Mouse (Mus musculus) brain, embryonic 14.5 days (tissue): ENCODE data around the gene AI661453. TPM values are rescaled to one million over a fixed set of nuclear protein-coding genes. Genes with fewer than 3 reads are reported as not detected.
"Not testable (repeated sequence)": the region's sequence is repeated elsewhere in the genome, so short reads cannot be mapped to it uniquely, and the experiment has no call there.

Source experiments
- DNase-seq: peaks from one replicate; pipeline ENCODE4 v3.0.0-alpha.2; 2011; ENCODE audit warnings: low read depth
- CTCF ChIP-seq: fragments of 200-500 bp; IDR thresholded peaks from 2 replicates; pipeline ENCODE4 v1.5.1; 2012; ENCODE audit warnings: inconsistent platforms, mild to moderate bottlenecking, moderate library complexity, borderline replicate concordance; ENCODE audit not compliant: insufficient read depth, insufficient read length; ENCODE audit errors: extremely low read depth
- POLR2A ChIP-seq: fragments of 200-500 bp; IDR thresholded peaks from 2 replicates; pipeline ENCODE4 v1.6.1; 2012; ENCODE audit warnings: mild to moderate bottlenecking, inconsistent platforms, borderline replicate concordance; ENCODE audit not compliant: poor library complexity, insufficient read depth, insufficient read length, severe bottlenecking; ENCODE audit errors: extremely low read depth
- polyA plus RNA-seq: library from polyadenylated mRNA; depleted of rRNA; stranded (reverse); fragments of >200 nt; gene quantifications from 2 replicates; pipeline ENCODE4 v1.2.3, GENCODE M21; 2012

AI661453 gene
- polyA plus RNA-seq, 1 experiment: 0.85 TPM

DNA sequence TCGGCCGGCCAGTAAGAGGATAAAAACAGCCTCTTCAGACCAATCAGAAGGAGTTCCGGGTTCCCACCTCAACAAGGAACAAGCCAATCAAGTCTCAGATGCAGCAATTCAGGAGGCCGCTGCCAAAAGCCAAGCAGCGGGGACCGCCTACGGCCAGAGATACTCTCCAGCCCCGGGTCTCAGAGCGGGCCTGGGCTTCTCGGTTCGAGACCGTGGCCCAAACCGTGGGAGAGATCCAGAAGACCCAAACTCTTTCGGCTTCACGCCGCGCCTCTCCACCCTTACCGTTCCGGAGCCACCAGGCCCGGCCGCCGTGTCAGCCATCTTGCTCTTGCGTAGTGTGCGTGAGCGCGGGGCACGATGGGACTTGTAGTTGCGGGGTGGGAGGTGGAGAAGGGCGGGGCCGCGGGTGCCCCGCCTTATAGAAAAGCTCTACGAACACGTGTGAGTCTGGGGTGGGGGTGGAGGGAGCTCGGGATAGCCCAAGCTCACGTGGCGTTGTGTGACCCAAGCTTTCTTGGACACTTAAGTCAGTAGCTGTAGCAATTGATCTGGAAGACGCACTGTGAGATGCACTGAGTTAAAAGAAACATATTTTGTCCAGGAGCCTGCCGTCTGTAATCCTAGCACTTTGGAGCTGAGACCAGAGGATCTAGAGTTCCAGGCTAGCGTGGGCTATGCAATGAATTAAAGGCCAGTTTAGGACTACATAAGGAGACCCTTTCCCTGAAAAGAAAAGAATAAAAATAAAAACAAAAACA lies 65.7 kb downstream of the AI661453 start, which contains the start of gene Taf8:
Gene Taf8, minus strand, starts transcription at position 347 of the 761 bp plus-strand sequence.
- TF ChIP-seq POLR2A (peak; percentile 59; the same call in 1 of the 2 replicates), CTCF (no peak)
- DNase-seq: peak; percentile 98

DNA sequence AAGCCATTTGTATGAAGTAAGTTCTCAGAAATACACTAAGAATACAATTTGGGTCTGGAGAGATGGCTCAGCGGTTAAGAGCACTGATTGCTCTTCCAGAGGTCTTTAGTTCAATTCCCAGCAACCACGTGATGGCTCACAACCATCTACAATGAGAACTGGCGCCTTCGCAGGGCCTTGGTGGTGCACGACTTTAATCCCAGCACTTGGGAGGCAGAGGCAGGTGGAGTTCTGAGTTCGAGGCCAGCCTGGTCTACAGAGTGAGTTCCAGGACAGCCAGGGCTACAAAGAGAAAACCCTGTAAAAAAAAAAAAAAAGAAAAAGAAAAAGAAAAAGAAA lies 66.3 kb downstream of the AI661453 start:
- DNase-seq: not testable (repeated sequence)

DNA sequence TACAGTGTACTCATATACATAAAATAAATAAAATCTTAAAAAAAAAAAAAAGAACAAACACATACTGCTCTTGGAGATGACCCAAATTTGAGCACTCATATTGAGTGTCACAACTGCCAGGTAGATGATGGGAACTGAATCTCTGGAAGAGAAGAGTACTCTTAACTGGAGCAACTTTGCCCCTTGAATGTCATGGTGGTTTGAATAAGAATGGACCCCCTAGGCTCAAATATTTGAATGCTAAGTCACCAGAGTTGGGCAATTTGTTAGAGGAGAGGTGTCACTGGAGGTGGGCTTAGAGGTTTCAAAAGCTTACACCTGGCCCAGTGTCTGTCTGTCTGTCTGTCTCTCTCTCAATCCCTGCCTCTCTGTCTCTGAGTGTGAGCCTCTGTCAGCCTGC lies 67.3 kb downstream of the AI661453 start:
- TF ChIP-seq CTCF (no peak), POLR2A (no peak)

DNA sequence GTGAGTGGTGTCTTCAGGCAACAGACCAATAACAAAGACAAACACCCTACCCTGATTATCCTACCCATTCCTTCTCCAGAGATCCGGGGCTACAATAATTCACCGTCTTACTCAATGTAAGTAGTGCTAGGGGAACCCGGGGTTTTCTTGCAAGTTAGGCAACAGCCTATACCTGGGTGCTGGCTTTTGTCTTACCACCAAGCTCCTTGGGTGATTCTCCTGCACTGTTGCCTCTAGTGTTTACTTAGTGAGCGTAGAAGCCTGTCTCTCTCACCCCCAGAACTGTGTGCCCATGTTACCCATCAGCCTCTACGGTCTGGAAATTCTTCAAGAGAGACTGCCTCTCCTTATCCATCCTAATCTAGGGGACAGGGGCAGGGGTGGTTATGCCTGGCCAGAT lies 67.8 kb downstream of the AI661453 start:
- DNase-seq: no peak
- TF ChIP-seq POLR2A (no peak), CTCF (no peak)

More for the DNA sequence above, 67.3 kb downstream of the AI661453 start:
- no peak for DNase-seq

DNA sequence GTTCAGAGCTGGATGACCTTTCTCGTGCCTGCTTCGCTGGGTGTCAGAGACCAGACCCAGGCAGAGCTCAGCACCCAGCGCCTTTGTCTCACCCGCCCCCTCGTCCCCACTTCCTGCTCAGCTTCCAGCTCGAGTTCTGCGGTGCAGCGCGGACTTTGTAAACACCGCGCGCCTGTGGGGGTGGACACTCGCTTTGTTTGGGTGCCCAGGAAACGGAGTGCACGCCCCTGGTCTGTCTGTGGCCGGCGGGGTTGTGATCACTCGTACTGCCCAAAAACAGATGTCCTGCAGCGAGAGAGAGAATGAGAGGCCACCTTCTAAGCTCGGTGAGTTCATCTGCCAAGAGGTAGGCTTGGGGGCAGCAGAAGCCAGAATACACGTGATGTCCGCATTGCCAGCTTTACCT lies 68.5 kb downstream of the AI661453 start, which contains the start of gene Ccnd3:
Gene Ccnd3, plus strand, starts transcription at position 111 of the 406 bp plus-strand sequence.
- TF ChIP-seq CTCF: no peak
- TF ChIP-seq POLR2A: no peak
- DNase-seq: peak; percentile 37

DNA sequence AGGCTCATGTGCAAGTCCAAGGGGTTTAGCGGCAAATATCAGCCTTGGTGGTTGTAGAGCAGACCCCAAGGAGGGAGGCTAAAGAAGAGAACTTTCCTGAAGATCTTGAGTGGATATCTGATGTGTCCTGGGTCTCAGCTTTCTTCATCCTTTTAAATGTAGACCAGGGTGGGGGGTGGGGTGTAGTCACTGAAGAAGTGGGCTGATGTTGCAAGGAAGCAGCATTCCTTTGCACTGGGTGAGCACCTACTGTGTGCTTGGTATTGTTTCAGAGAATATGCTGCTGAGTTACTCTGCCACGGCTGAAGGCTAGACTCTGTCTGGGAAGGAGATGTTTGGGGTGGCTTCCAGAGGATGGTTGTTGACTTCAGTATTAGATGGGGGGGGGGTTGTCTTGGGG lies 69.2 kb downstream of the AI661453 start:
- DNase-seq: no peak
- no peak for TF ChIP-seq POLR2A
- TF ChIP-seq CTCF: no peak

DNA sequence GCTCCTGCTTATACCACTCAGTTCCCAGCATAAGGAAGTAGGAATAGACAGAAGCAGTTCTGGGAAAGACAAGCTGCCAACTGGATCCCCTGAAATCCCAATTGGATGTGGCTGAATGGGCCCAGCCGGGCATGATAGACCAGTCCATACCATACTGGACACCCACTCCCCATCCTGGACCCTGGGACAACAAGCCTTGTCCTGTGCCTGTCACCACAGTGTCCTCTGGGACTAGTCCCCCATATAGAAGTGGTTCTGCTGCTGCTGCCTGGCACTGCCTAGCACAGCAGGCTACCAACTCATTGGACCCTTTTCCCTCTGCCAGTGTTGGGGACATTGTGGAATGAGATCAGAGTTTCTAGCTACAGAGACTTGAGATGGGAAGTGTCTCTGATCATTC lies 69.6 kb downstream of the AI661453 start:
- TF ChIP-seq POLR2A: no peak
- no peak for TF ChIP-seq CTCF
- no peak for DNase-seq

DNA sequence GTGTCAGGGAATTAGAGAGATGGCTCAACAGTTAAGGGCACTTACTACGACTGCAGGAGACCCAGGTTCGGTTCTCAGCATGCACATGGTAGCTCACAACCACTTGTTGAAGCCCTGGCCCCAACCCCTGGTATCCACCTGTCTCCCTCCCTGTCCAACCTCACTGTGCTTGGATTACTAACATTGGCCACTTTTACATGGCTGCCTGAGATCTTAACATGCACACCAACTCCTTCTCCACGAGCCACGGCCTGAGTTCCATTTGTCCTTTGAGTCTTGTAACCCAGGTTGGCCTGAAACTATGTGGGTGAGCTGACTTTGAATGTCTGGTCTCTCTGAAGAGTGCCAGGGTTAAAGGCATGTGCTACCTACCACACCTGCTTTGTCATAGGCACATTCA lies 70.3 kb downstream of the AI661453 start:
- TF ChIP-seq POLR2A (no peak), CTCF (no peak)
- DNase-seq: no peak

DNA sequence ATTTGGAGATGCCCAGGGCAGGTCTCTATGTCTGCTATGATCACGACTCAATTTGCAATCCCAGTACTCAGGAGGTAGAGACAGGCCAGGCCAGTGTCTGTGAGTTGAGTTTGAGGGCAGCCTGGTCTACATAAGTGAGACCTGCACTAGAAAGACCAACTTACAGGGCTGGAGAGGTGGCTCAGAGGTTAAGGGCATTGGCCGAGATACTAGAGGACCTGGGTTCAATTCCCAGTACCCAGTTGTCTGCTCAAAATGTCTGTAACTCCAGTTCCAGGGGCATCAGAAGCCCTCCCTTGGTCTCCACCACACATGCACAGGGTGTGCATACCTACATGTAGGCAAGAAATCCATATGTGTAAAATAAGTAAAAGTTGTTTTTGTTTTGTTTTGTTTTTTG lies 71.1 kb downstream of the AI661453 start:
- TF ChIP-seq CTCF (no peak), POLR2A (no peak)
- no peak for DNase-seq

DNA sequence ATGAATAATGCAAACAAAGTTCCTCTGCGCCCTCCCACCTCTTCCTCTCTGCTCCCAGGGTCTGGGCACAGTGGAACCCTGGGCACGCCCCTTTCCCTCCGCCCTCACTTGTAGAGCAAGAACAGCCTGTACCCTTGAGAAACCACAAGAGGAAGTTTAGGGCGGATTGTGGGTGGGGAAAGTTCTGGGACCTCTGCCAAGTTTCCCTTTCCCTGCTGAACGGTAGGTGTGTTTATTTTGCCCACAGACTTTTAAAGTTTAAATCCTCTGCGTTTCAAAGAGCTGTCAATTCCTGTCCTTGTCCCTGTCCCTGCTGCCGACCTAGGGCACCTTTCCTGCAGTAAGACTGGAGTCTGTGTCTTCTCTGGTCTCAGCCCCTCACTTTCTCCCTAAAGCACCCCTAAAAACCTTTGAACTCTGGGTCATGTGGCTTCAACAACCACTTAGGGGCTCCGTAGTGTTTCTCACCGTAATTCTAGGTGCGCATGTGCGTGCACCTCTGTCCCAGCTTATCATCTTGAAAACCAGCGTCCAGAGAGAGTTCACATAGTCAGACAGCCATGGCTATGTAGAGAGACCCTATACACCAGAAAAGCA lies 71.7 kb downstream of the AI661453 start:
- TF ChIP-seq POLR2A: no peak
- no peak for TF ChIP-seq CTCF
- DNase-seq: peak; percentile 78

DNA sequence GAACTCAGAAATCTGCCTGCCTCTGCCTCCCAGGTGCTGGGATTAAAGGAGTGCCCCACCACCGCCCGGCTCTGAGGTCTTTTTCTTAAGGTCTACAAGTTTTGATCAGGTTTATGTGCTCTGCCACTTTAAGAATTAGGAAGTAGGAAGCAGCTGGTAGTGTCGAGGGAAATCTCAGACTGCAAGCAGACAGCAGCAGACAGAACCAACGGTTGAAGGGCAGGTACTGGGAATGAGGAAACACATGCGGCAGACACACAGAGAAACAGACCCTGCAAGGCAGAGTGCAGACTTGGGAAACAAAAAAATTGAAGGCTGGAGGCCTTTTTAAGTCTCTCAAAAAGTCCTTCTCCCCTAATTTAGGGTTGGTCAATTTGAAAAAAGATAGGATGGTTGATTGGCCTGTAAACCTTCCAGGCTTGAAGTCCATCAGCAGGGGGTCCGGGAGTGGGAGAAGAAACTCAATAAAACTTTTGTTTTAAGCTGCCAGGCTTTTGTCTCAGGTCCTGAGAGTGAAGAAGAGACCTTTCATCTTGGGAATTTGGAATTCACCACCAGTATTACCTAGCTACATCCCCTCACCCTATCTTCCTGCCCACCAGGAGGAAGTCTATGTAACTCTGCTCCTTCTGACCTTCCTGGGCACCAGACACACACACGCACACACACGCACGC lies 72.8 kb downstream of the AI661453 start:
- TF ChIP-seq POLR2A: no peak
- no peak for TF ChIP-seq CTCF
- no peak for DNase-seq

DNA sequence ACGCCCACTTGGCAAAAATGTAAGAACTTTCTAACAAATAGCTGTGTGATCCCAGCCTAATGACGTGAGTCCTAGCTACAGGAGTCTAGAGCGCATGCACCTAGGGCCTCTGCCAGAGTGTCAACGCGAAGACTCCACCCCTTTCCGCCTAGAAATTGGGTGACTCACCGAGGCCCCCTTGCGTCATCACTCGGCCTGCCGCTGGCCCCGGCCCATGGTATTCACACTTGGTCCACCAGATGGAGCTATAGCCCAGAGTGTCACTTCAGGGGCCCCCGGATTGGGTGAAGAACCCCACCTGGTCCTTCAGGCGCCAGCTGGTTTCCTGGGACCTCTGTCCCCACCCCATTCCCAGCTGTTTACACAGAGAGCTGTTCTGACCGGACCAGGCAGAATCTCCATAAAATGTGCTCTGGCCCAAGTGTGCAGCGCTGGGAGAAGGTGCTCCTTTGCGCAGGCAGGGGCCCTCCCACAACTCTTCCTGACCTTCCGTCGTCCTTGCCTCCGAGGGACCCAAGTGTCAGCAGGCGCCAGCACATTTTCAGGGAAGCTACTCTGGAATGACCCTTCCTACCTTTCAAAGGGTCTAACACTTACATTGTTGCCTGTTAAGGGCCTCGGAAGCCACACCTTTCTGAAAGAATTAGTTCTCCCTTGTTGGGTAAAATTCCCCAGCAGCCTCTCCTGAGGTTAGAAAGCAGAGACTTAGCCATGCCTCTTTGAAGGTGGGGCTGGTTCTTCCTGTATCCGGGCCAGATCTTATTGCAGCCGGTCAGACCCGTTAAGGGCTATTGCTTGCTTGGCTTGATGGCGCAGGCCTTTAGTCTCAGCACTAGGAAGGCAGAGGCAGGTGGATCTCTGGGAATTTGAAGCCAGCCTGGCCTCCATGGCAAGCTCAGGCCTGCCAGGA lies 75.0 kb downstream of the AI661453 start:
- peak; percentile 87 for TF ChIP-seq CTCF
- TF ChIP-seq POLR2A: no peak
- peak; percentile 94 for DNase-seq
